Mouse (Mus musculus): ENCODE measurements around the gene Pgpep1. TPM values are rescaled to one million over a fixed set of nuclear protein-coding genes. Genes with fewer than 3 reads are reported as not detected.

The Pgpep1 gene
- total and polyA plus RNA-seq, 3 experiments: 3.3 to 16.6 (median 9.4) TPM

- H3K4me1 ChIP-seq (ENCODE audit: insufficient read depth, low read depth, low read length): peaks cover 78% of the 10 kb centered on the region
- no peak for TF ChIP-seq POLR2AphosphoS5 (IDR thresholded peaks at IDR 0.05; ENCODE audit: insufficient replicate concordance, low read depth, low read length)
- peak; percentile 99 for TF ChIP-seq CTCF (IDR thresholded peaks at IDR 0.05; ENCODE audit: low read depth, low read length)
These were observed 48.3 kb downstream of the Pgpep1 start for GRCm38 (mm10) chr8:70611849-70612248.

GRCm38 (mm10) chr8:70610796-70611771 is 49.1 kb downstream of the Pgpep1 start:
- DNase-seq (ENCODE audit: low spot score) (peak; percentile 76), ATAC-seq (ENCODE audit: extremely low read depth, insufficient number of reproducible peaks, low FRiP score, poor library complexity, severe bottlenecking) (no peak)
- Histone ChIP-seq H3K9me3 (replicated peaks) (0 out of 2 replicates have a peak, but pooled peaks cover 2% of the 10 kb centered on the region), H3K36me3 (replicated peaks) (peaks cover 11% of the 10 kb centered on the region), H3K27me3 (ENCODE audit: insufficient read depth, low read length) (peaks cover 23% of the 10 kb centered on the region; the same call in 1 of the 2 replicates), H3K4me1 (ENCODE audit: insufficient read depth, low read depth, low read length) (peaks cover 77% of the 10 kb centered on the region), H3K4me3 (ENCODE audit: low read depth, low read length) (peak overlapping the region; percentile 73)
- TF ChIP-seq CTCF (IDR thresholded peaks at IDR 0.05; ENCODE audit: low read depth, low read length) (peak; percentile 95), GATA1 (IDR thresholded peaks at IDR 0.05; ENCODE audit: borderline replicate concordance, low read length) (no peak)

More at GRCm38 (mm10) chr8:70611849-70612248, 48.3 kb downstream of the Pgpep1 start:
- 0 out of 2 replicates have a peak, but pooled peaks cover 2% of the 10 kb centered on the region for H3K9me3 ChIP-seq (replicated peaks)
- ATAC-seq (ENCODE audit: extremely low read depth, insufficient number of reproducible peaks, low FRiP score, poor library complexity, severe bottlenecking) (no peak), DNase-seq (ENCODE audit: low spot score) (peak; percentile 63)
- peaks cover 3% of the 10 kb centered on the region for H3K36me3 ChIP-seq (replicated peaks)
- H3K27me3 ChIP-seq (ENCODE audit: insufficient read depth, low read length): peaks cover 23% of the 10 kb centered on the region; the same call in 1 of the 2 replicates
- H3K4me3 ChIP-seq (ENCODE audit: low read depth, low read length): peak overlapping the region; percentile 73

DNA sequence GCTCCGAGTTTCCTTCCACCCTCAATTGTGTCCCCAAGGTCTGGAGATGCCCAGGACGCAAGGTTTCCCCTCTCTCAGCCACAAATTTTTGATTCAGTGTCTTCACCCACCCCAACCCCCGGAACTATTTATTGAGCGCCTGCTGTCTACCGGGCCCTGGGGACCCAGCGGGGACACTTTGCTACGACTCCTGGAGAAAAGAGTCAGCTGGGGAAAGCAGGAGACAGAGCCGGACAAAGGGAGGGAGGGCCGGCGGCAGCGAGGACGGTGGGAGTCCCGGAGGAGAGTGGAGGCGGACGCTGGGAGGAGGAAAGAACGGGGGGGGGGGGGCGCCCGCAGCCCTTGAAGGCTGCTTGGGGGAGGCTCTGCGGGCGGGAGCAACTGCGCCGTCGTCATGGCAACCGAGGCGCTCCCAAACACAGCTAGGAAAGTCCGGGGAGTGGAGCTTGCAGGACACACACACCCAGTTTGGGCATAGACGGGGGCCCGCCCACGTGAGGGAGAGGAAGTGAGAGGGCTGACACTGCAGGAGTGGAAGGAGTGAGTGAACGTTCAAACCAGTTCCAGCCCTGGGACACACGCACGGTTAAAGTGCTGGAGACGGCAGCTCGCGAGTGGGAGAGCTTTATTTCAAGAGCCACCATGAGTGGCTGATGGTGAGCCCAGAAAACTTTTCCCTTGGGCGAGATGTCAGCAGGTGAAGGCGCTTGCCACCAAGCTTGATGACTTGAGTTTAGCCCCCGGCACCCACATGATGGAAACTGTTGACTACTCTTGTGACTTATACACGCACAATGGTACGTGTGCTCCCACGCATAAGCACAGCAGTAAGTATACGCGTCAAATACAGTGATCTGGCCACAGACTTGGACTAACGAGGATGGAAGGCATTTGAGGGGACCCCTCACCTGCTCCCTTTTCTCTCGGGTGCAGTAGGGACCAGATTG is 50.1 kb downstream of the Pgpep1 start:
- H3K9me3 ChIP-seq (replicated peaks): 0 out of 2 replicates have a peak, but pooled peaks cover 2% of the 10 kb centered on the region
- peaks cover 23% of the 10 kb centered on the region; the same call in 1 of the 2 replicates for H3K27me3 ChIP-seq (ENCODE audit: insufficient read depth, low read length)
- peak; percentile 91 for DNase-seq (ENCODE audit: low spot score)
- TF ChIP-seq POLR2AphosphoS5 (IDR thresholded peaks at IDR 0.05; ENCODE audit: insufficient replicate concordance, low read depth, low read length) (no peak), TAL1 (conservative IDR thresholded peaks at IDR 0.05; ENCODE audit: low read depth, low read length) (no peak)
- peak; percentile 71 for ATAC-seq (ENCODE audit: extremely low read depth, insufficient number of reproducible peaks, low FRiP score, poor library complexity, severe bottlenecking)
- peak overlapping the region; percentile 73 for H3K4me3 ChIP-seq (ENCODE audit: low read depth, low read length)
- peaks cover 19% of the 10 kb centered on the region for H3K36me3 ChIP-seq (replicated peaks)
- H3K4me1 ChIP-seq (ENCODE audit: insufficient read depth, low read depth, low read length): peaks cover 77% of the 10 kb centered on the region

- peak overlapping the region; percentile 73 for H3K4me3 ChIP-seq (ENCODE audit: low read depth, low read length)
- peaks cover 26% of the 10 kb centered on the region; the same call in 1 of the 2 replicates for H3K27me3 ChIP-seq (ENCODE audit: insufficient read depth, low read length)
- peaks cover 26% of the 10 kb centered on the region for H3K36me3 ChIP-seq (replicated peaks)
- peak; percentile 87 for DNase-seq (ENCODE audit: low spot score)
- H3K9me3 ChIP-seq (replicated peaks): 0 out of 2 replicates have a peak, but pooled peaks cover 2% of the 10 kb centered on the region
- peak; percentile 12; the same call in 1 of the 2 replicates for ATAC-seq (ENCODE audit: extremely low read depth, insufficient number of reproducible peaks, low FRiP score, poor library complexity, severe bottlenecking)
- H3K4me1 ChIP-seq (ENCODE audit: insufficient read depth, low read depth, low read length): peaks cover 77% of the 10 kb centered on the region
- TF ChIP-seq CTCF (IDR thresholded peaks at IDR 0.05; ENCODE audit: low read depth, low read length) (no peak), TAL1 (conservative IDR thresholded peaks at IDR 0.05; ENCODE audit: low read depth, low read length) (no peak), GATA1 (IDR thresholded peaks at IDR 0.05; ENCODE audit: borderline replicate concordance, low read length) (no peak), GATA2 (IDR thresholded peaks at IDR 0.05; ENCODE audit: borderline replicate concordance, low read depth, low read length) (no peak), POLR2AphosphoS5 (IDR thresholded peaks at IDR 0.05; ENCODE audit: insufficient replicate concordance, low read depth, low read length) (no peak)
These were observed 50.8 kb downstream of the Pgpep1 start for GRCm38 (mm10) chr8:70609368-70609848.

DNA sequence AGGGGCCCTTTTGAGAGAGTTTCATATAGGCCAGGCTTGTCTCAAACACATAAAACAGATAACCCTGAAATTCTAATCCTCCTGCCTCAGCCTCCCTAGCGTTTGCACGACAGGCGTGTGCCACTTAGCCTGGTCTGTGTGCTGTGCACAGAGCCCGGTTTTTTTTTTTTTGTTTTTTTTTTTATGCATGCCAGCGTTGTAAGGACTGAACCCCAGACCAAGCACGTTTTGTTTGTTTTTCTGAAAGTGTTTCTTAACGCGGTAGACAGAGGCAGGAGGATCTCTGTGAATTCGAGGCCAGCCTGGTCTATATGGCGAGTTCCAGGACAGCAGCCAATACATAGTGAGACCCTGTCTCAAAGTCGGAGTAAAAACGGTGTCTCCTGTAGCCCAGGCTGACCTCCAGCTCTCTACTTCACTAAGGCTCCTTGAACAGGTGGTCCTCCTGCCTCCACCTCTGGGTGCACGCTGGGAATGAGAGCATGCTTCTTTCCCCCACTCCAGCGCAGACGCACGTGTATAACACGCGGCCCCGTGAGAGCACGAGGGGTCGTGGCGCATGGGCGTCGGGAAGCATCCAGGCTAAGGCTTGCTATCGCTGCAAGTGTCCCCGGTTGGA is 51.3 kb downstream of the Pgpep1 start, which contains the start of gene Ssbp4:
Gene Ssbp4 (minus strand): TSS at position 124 of the 619 bp plus-strand sequence.
- peaks cover 32% of the 10 kb centered on the region for H3K36me3 ChIP-seq (replicated peaks)
- peaks cover 26% of the 10 kb centered on the region; the same call in 1 of the 2 replicates for H3K27me3 ChIP-seq (ENCODE audit: insufficient read depth, low read length)
- peak within 1 kb of the TSS; percentile 76 for H3K4me3 ChIP-seq (ENCODE audit: low read depth, low read length)
- H3K4me1 ChIP-seq (ENCODE audit: insufficient read depth, low read depth, low read length): peaks cover 76% of the 10 kb centered on the region
- DNase-seq (ENCODE audit: low spot score) (no peak), ATAC-seq (ENCODE audit: extremely low read depth, insufficient number of reproducible peaks, low FRiP score, poor library complexity, severe bottlenecking) (no peak)
- 0 out of 2 replicates have a peak, but pooled peaks cover 2% of the 10 kb centered on the region for H3K9me3 ChIP-seq (replicated peaks)
- no peak for TF ChIP-seq GATA2 (IDR thresholded peaks at IDR 0.05; ENCODE audit: borderline replicate concordance, low read depth, low read length)

All from G1E (cell line).